Mouse (Mus musculus) kidney, postnatal 0 days (tissue): ENCODE measurements at regions not wholly inside any gene's neighbourhood (a gene's known extent, or its start where the extent isn't known, plus 50 kb on each side); places are given as distances from the start of the nearest gene placed in this dataset.

Experiments
- ATAC-seq: fragments of 200-750 bp; cut with Nextera tagmentation; replicated peaks from 2 replicates; pipeline ENCODE4 v1.8.0; 2017; ENCODE audit warnings: low read depth, moderate number of reproducible peaks, moderate TSS enrichment, moderate library complexity; ENCODE audit not compliant: low FRiP score
- DNase-seq: peaks from one replicate; pipeline ENCODE4 v3.0.0-alpha.2; 2016; ENCODE audit warnings: low spot score
- H3K27ac ChIP-seq: fragments of 300-500 bp; sonication (generic); 2 replicates; pipeline ENCODE4 v1.5.1; 2014; ENCODE audit warnings: mild to moderate bottlenecking
- H3K27me3 ChIP-seq: fragments of 300-500 bp; sonication (generic); 2 replicates; pipeline ENCODE4 v1.6.1; 2014; ENCODE audit warnings: low read length, mixed read lengths; ENCODE audit not compliant: insufficient read depth
- H3K36me3 ChIP-seq: fragments of 300-500 bp; sonication (generic); 2 replicates; pipeline ENCODE4 v1.6.1; 2014; ENCODE audit warnings: low read length, mixed read lengths; ENCODE audit not compliant: insufficient read depth
- H3K4me1 ChIP-seq: fragments of 300-500 bp; sonication (generic); replicated peaks from 2 replicates; pipeline ENCODE4 v1.6.1; 2014; ENCODE audit warnings: antibody characterized with exemption, low read length, mixed read lengths; ENCODE audit not compliant: insufficient read depth
- H3K4me2 ChIP-seq: fragments of 300-500 bp; sonication (generic); 2 replicates; pipeline ENCODE4 v1.6.1; 2014; ENCODE audit warnings: mild to moderate bottlenecking, low read length, moderate library complexity, mixed read lengths
- H3K4me3 ChIP-seq: fragments of 300-500 bp; sonication (generic); replicated peaks from 2 replicates; pipeline ENCODE4 v1.5.1; 2014; ENCODE audit warnings: low read depth, low read length
- H3K9ac ChIP-seq: fragments of 300-500 bp; sonication (generic); 2 replicates; pipeline ENCODE4 v1.6.1; 2014; ENCODE audit warnings: low read depth, low read length
- H3K9me3 ChIP-seq: fragments of 300-500 bp; sonication (generic); replicated peaks from 2 replicates; pipeline ENCODE4 v1.6.1; 2016; ENCODE audit warnings: low read length, inconsistent platforms, mixed read lengths
- CTCF ChIP-seq: IDR thresholded peaks from 2 replicates; pipeline ENCODE4 v1.5.1; 2016; ENCODE audit warnings: antibody characterized with exemption, low read depth, mild to moderate bottlenecking, moderate library complexity
- WGBS: fragments of 180-500 bp; shearing (Covaris S2); extraction: QIAGEN DNeasy Blood & Tissue Kit; methylation state at CpG from one replicate; pipeline ENCODE4 v1.1.7; 2014; 5-methylcytosine and 5-hydroxymethylcytosine counted together

GRCm38 (mm10) chr16:86816763-86817593 is 537.0 kb upstream of the N6amt1 start:
- Histone ChIP-seq H3K27me3 (no peaks in the 10 kb centered on the region), H3K9me3 (no peaks in the 10 kb centered on the region), H3K27ac (peak overlapping the region; percentile 79), H3K9ac (no peak overlapping the region), H3K36me3 (no peaks in the 10 kb centered on the region), H3K4me3 (no peak overlapping the region), H3K4me2 (peak overlapping the region; percentile 30), H3K4me1 (no peaks in the 10 kb centered on the region; the same call in 1 of the 2 replicates)
- TF ChIP-seq CTCF, result no peak
- DNase-seq (peak; percentile 74), ATAC-seq (peak; percentile 86)
- WGBS, result 17% methylated on average over 8 of the region's 8 CpGs

DNA sequence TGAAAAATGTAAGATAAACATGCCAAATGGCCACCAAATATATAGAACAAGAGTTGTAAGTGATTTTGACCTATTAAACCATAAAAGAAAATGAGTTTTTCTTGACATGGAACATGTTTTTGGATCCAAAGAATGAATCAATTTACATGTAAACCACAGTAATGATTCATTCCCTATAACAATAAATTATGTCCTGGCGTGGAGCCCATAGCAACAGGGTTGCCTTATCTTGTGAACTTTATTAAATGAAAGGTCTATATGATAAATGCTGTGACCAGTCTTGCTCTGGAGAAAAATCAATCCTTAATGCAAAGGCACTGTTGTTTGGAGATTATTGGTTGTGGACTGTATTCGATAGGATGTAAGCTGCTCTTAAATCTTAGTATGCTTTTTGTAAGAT is 538.0 kb upstream of the N6amt1 start:
- ATAC-seq (no peak), DNase-seq (no peak)
- H3K36me3 ChIP-seq, result no peaks in the 10 kb centered on the region
- no peak overlapping the region for H3K9ac ChIP-seq
- H3K27ac ChIP-seq, result no peak overlapping the region
- H3K4me2 ChIP-seq, result no peak overlapping the region
- WGBS, result 52% methylated on average over 2 of the region's 2 CpGs
- H3K4me1 ChIP-seq, result no peaks in the 10 kb centered on the region; the same call in 1 of the 2 replicates
- no peak overlapping the region for H3K4me3 ChIP-seq
- H3K9me3 ChIP-seq, result no peaks in the 10 kb centered on the region
- H3K27me3 ChIP-seq, result no peaks in the 10 kb centered on the region
- no peak for TF ChIP-seq CTCF

DNA sequence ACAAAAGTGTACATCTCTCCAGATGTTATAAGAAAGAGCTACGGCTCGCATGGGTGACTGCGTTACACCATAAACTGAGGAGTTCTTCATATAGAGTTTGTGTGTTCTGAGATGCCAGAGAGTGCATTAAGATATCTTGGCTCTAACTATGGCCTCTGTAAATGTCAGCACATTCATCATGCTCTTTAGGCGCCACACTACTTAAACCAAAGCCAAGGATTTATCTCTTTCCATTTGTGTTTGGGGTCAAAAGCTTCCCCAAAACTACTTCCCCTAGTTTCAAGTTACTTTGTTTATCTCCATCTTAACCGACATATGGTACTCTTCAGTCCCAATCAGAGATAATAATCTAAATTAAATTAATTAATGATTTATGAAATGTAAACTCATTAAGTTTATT is 541.3 kb upstream of the N6amt1 start:
- Histone ChIP-seq H3K4me2 (no peak overlapping the region), H3K4me1 (no peaks in the 10 kb centered on the region; the same call in 1 of the 2 replicates), H3K27me3 (no peaks in the 10 kb centered on the region), H3K4me3 (no peak overlapping the region), H3K27ac (no peak overlapping the region), H3K9me3 (no peaks in the 10 kb centered on the region), H3K9ac (no peak overlapping the region), H3K36me3 (no peaks in the 10 kb centered on the region)
- TF ChIP-seq CTCF, result no peak
- WGBS, result 26% methylated on average over 5 of the region's 5 CpGs
- DNase-seq (peak; percentile 66), ATAC-seq (no peak)

- H3K4me1 ChIP-seq, result no peaks in the 10 kb centered on the region; the same call in 1 of the 2 replicates
- 41% methylated on average over 5 of the region's 5 CpGs for WGBS
- no peaks in the 10 kb centered on the region for H3K36me3 ChIP-seq
- H3K9ac ChIP-seq, result no peak overlapping the region
- H3K27ac ChIP-seq, result peak overlapping the region; percentile 58
- no peaks in the 10 kb centered on the region for H3K9me3 ChIP-seq
- no peaks in the 10 kb centered on the region for H3K27me3 ChIP-seq
- H3K4me2 ChIP-seq, result no peak overlapping the region
- ATAC-seq, result peak; percentile 85
- TF ChIP-seq CTCF, result no peak
- no peak for DNase-seq
- no peak overlapping the region for H3K4me3 ChIP-seq
These were observed 545.2 kb upstream of the N6amt1 start for GRCm38 (mm10) chr16:86808644-86809324.

DNA sequence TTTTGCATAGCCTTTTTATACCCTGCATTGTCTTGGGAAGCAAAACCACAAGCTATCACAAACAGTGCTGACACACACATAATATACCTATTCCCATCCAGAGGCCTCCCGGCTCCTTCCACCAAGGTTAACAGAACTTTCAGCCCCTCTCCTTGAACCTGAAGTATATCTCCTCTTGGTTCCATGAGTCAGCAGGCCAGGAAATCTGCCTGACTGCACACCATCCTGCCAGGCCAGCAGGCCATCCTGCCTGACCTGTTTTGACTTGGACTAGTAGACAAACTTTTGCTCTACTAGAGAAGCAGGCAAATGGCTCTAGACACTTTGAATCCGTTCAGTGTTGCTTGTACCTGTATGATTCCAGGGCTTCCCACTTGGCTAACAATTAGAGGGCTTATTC is 547.6 kb upstream of the N6amt1 start:
- ATAC-seq, result peak; percentile 73; the same call in 1 of the 2 replicates
- Histone ChIP-seq H3K4me2 (no peak overlapping the region), H3K4me3 (no peak overlapping the region), H3K9me3 (no peaks in the 10 kb centered on the region), H3K36me3 (no peaks in the 10 kb centered on the region), H3K4me1 (0 out of 2 replicates have a peak, but pooled peaks cover 2% of the 10 kb centered on the region), H3K27me3 (no peaks in the 10 kb centered on the region), H3K9ac (no peak overlapping the region), H3K27ac (peak overlapping the region; percentile 19; the same call in 1 of the 2 replicates)
- TF ChIP-seq CTCF, result no peak
- 57% methylated on average over 2 of the region's 2 CpGs for WGBS
- no peak for DNase-seq

DNA sequence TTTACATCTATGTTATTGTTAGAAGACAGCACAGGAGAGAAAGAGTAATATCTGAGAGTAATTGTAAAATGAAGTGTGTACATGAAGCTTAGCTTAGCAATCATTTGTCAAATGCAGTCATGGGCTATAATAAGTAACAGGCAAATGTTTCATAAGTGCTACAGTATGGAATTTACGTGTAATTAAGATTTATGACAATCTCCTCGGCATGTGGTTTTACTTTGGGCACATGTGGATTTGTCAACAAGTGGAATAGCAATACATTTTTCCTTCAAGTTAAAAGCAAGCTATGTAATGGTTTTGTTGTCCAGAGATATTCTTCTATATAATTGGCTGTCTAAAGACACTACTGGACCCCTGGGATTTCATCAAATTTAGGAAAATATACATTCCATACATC is 577.9 kb upstream of the N6amt1 start:
- TF ChIP-seq CTCF, result no peak
- ATAC-seq, result no peak
- WGBS, result 52% methylated on average over 2 of the region's 2 CpGs

More for the DNA sequence above, 577.9 kb upstream of the N6amt1 start:
- DNase-seq, result no peak
- Histone ChIP-seq H3K27me3 (no peaks in the 10 kb centered on the region), H3K4me1 (no peaks in the 10 kb centered on the region), H3K9ac (no peak overlapping the region), H3K27ac (no peak overlapping the region), H3K4me2 (no peak overlapping the region), H3K4me3 (no peak overlapping the region), H3K9me3 (no peaks in the 10 kb centered on the region), H3K36me3 (no peaks in the 10 kb centered on the region)
